Mouse (Mus musculus) limb, embryonic 13.5 days (tissue): ENCODE data around the gene Fbxo28. TPM values are rescaled to one million over a fixed set of nuclear protein-coding genes. Genes with fewer than 3 reads are reported as not detected.

Source experiments
- ATAC-seq: fragments of 200-750 bp; cut with Nextera tagmentation; 2 replicates; pipeline ENCODE4 v1.8.0; 2017; ENCODE audit warnings: low read depth, moderate number of reproducible peaks, moderate TSS enrichment; ENCODE audit not compliant: low FRiP score
- H3K27ac ChIP-seq: fragments of 300-500 bp; sonication (generic); 2 replicates; pipeline ENCODE4 v1.5.1; 2015; ENCODE audit warnings: inconsistent platforms, mild to moderate bottlenecking, moderate library complexity
- H3K27me3 ChIP-seq: fragments of 300-500 bp; sonication (generic); 2 replicates; pipeline ENCODE4 v1.6.1; 2015; ENCODE audit warnings: mild to moderate bottlenecking, inconsistent platforms
- H3K36me3 ChIP-seq: fragments of 300-500 bp; sonication (generic); 2 replicates; pipeline ENCODE4 v1.6.1; 2015; ENCODE audit warnings: inconsistent platforms, mild to moderate bottlenecking, moderate library complexity
- H3K4me1 ChIP-seq: fragments of 300-500 bp; sonication (generic); 2 replicates; pipeline ENCODE4 v1.6.1; 2015; ENCODE audit warnings: inconsistent platforms
- H3K4me2 ChIP-seq: fragments of 300-500 bp; sonication (generic); replicated peaks from 2 replicates; pipeline ENCODE4 v1.6.1; 2015; ENCODE audit warnings: inconsistent platforms, mild to moderate bottlenecking, moderate library complexity
- H3K4me3 ChIP-seq: fragments of 300-500 bp; sonication (generic); 2 replicates; pipeline ENCODE4 v1.5.1; 2015; ENCODE audit warnings: moderate library complexity, mild to moderate bottlenecking, inconsistent platforms
- H3K9ac ChIP-seq: fragments of 300-500 bp; sonication (generic); 2 replicates; pipeline ENCODE4 v1.6.1; 2015; ENCODE audit warnings: mild to moderate bottlenecking, inconsistent platforms
- H3K9me3 ChIP-seq: fragments of 300-500 bp; sonication (generic); 2 replicates; pipeline ENCODE4 v1.6.1; 2016; ENCODE audit warnings: inconsistent platforms
- WGBS: fragments of 180-500 bp; shearing (Covaris S2); methylation state at CpG from one replicate; pipeline ENCODE4 v1.1.7; 2015; 5-methylcytosine and 5-hydroxymethylcytosine counted together
- polyA plus RNA-seq: library from polyadenylated mRNA; unstranded; fragments of >200 nt; fragmentation: Nextera tagmentation; extraction: Ambion mirVana; gene quantifications from 2 replicates; pipeline ENCODE4 v1.2.1, GENCODE M21; 2015

The Fbxo28 gene
- polyA plus RNA-seq, 1 experiment from 2014 or later = 19.6 TPM

- under 1% methylated on average over 94 of the region's 94 CpGs for WGBS
- peak; percentile 91 for ATAC-seq
Observed at GRCm38 (mm10) chr1:182282091-182283075, 59.0 kb downstream of the Fbxo28 start, which contains the start of gene Degs1. Gene Degs1, minus strand, starts transcription at chr1:182282804.

GRCm38 (mm10) chr1:182281251-182281711 lies 60.1 kb downstream of the Fbxo28 start:
- Histone ChIP-seq H3K9ac (peak overlapping the region; percentile 90), H3K4me3 (peak overlapping the region; percentile 66)
- 8% methylated on average over 9 of the region's 9 CpGs for WGBS

More at GRCm38 (mm10) chr1:182282091-182283075, 59.0 kb downstream of the Fbxo28 start, which contains the start of gene Degs1:
- H3K27me3 ChIP-seq = no peaks in the 10 kb centered on the region
- H3K36me3 ChIP-seq = peaks cover 21% of the 10 kb centered on the region
- no peaks in the 10 kb centered on the region for H3K9me3 ChIP-seq
- H3K4me2 ChIP-seq = peak within 1 kb of the TSS; percentile 79
- peaks cover 26% of the 10 kb centered on the region for H3K4me1 ChIP-seq
- peak within 1 kb of the TSS; percentile 90 for H3K9ac ChIP-seq
- peak within 1 kb of the TSS; percentile 66 for H3K4me3 ChIP-seq
- H3K27ac ChIP-seq = peak within 1 kb of the TSS; percentile 82

GRCm38 (mm10) chr1:182280577-182280976 lies 60.9 kb downstream of the Fbxo28 start:
- 39% methylated on average over 11 of the region's 11 CpGs for WGBS
- no peak for ATAC-seq
- peaks cover 26% of the 10 kb centered on the region for H3K4me1 ChIP-seq
- no peak overlapping the region for H3K27ac ChIP-seq
- H3K9ac ChIP-seq = peak overlapping the region; percentile 90; the same call in 1 of the 2 replicates
- peak overlapping the region; percentile 79 for H3K4me2 ChIP-seq
- H3K4me3 ChIP-seq = peak overlapping the region; percentile 66
- no peaks in the 10 kb centered on the region for H3K9me3 ChIP-seq
- H3K36me3 ChIP-seq = peaks cover 37% of the 10 kb centered on the region
- H3K27me3 ChIP-seq = no peaks in the 10 kb centered on the region

More at GRCm38 (mm10) chr1:182281251-182281711, 60.1 kb downstream of the Fbxo28 start:
- Histone ChIP-seq H3K36me3 (peaks cover 32% of the 10 kb centered on the region), H3K4me2 (peak overlapping the region; percentile 79), H3K4me1 (peaks cover 26% of the 10 kb centered on the region), H3K27me3 (no peaks in the 10 kb centered on the region), H3K27ac (no peak overlapping the region), H3K9me3 (no peaks in the 10 kb centered on the region)
- no peak for ATAC-seq

- Histone ChIP-seq H3K4me3 (no peak overlapping the region), H3K4me1 (peaks cover 26% of the 10 kb centered on the region), H3K9ac (no peak overlapping the region), H3K36me3 (peaks cover 42% of the 10 kb centered on the region), H3K27ac (no peak overlapping the region), H3K9me3 (no peaks in the 10 kb centered on the region), H3K4me2 (peak overlapping the region; percentile 79), H3K27me3 (no peaks in the 10 kb centered on the region)
- ATAC-seq = no peak
- WGBS = 74% methylated on average over 6 of the region's 6 CpGs
Observed at GRCm38 (mm10) chr1:182280046-182280445, 61.4 kb downstream of the Fbxo28 start.

GRCm38 (mm10) chr1:182279436-182279835 lies 62.0 kb downstream of the Fbxo28 start:
- peaks cover 26% of the 10 kb centered on the region for H3K4me1 ChIP-seq
- no peak overlapping the region for H3K4me2 ChIP-seq
- 94% methylated on average over 4 of the region's 4 CpGs for WGBS
- H3K36me3 ChIP-seq = peaks cover 45% of the 10 kb centered on the region
- H3K9me3 ChIP-seq = no peaks in the 10 kb centered on the region
- no peaks in the 10 kb centered on the region for H3K27me3 ChIP-seq
- H3K9ac ChIP-seq = no peak overlapping the region
- no peak overlapping the region for H3K27ac ChIP-seq
- no peak overlapping the region for H3K4me3 ChIP-seq
- ATAC-seq = no peak

GRCm38 (mm10) chr1:182275109-182275508 lies 66.3 kb downstream of the Fbxo28 start:
- H3K9ac ChIP-seq = no peak overlapping the region
- H3K27me3 ChIP-seq = no peaks in the 10 kb centered on the region
- H3K27ac ChIP-seq = no peak overlapping the region
- no peaks in the 10 kb centered on the region for H3K9me3 ChIP-seq
- peaks cover 61% of the 10 kb centered on the region for H3K36me3 ChIP-seq
- H3K4me1 ChIP-seq = peaks cover 2% of the 10 kb centered on the region
- H3K4me3 ChIP-seq = no peak overlapping the region
- ATAC-seq = no peak
- 94% methylated on average over 6 of the region's 6 CpGs for WGBS
- H3K4me2 ChIP-seq = no peak overlapping the region

GRCm38 (mm10) chr1:182271632-182272031 lies 69.8 kb downstream of the Fbxo28 start:
- Histone ChIP-seq H3K27ac (no peak overlapping the region), H3K9ac (no peak overlapping the region), H3K4me3 (no peak overlapping the region), H3K4me2 (no peak overlapping the region), H3K4me1 (no peaks in the 10 kb centered on the region), H3K27me3 (no peaks in the 10 kb centered on the region), H3K36me3 (peaks cover 33% of the 10 kb centered on the region), H3K9me3 (no peaks in the 10 kb centered on the region)
- 73% methylated on average over 5 of the region's 5 CpGs for WGBS
- no peak for ATAC-seq

GRCm38 (mm10) chr1:182271130-182271529 lies 70.3 kb downstream of the Fbxo28 start:
- Histone ChIP-seq H3K4me1 (no peaks in the 10 kb centered on the region), H3K4me3 (no peak overlapping the region), H3K9ac (no peak overlapping the region), H3K4me2 (no peak overlapping the region), H3K27ac (no peak overlapping the region), H3K36me3 (peaks cover 29% of the 10 kb centered on the region), H3K27me3 (no peaks in the 10 kb centered on the region), H3K9me3 (no peaks in the 10 kb centered on the region)
- peak; percentile 59; the same call in 1 of the 2 replicates for ATAC-seq
- 75% methylated on average over 5 of the region's 5 CpGs for WGBS

GRCm38 (mm10) chr1:182268317-182268716 lies 73.1 kb downstream of the Fbxo28 start:
- Histone ChIP-seq H3K4me2 (no peak overlapping the region), H3K27me3 (no peaks in the 10 kb centered on the region), H3K9me3 (no peaks in the 10 kb centered on the region), H3K36me3 (peaks cover 9% of the 10 kb centered on the region; the same call in 1 of the 2 replicates), H3K4me1 (no peaks in the 10 kb centered on the region), H3K4me3 (no peak overlapping the region), H3K9ac (no peak overlapping the region; the same call in 1 of the 2 replicates), H3K27ac (no peak overlapping the region)
- ATAC-seq = no peak
- 69% methylated on average over 4 of the region's 4 CpGs for WGBS

GRCm38 (mm10) chr1:182266028-182266525 lies 75.4 kb downstream of the Fbxo28 start:
- H3K9me3 ChIP-seq = no peaks in the 10 kb centered on the region
- H3K27me3 ChIP-seq = no peaks in the 10 kb centered on the region
- no peaks in the 10 kb centered on the region for H3K4me1 ChIP-seq
- no peak for ATAC-seq
- H3K27ac ChIP-seq = no peak overlapping the region
- no peaks in the 10 kb centered on the region for H3K36me3 ChIP-seq
- 93% methylated on average over 11 of the region's 11 CpGs for whole genome bisulfite sequencing
- H3K4me3 ChIP-seq = no peak overlapping the region
- H3K4me2 ChIP-seq = no peak overlapping the region
- H3K9ac ChIP-seq = no peak overlapping the region
